Mouse (Mus musculus) NIH3T3 (cell line): ENCODE data around the gene 4930453N24Rik.

ENCODE experiments used
- DNase-seq: peaks from one replicate; pipeline ENCODE4 v3.0.0-alpha.2; 2012; ENCODE audit warnings: low read depth

The 4930453N24Rik gene

GRCm38 (mm10) chr16:64721542-64721941, 49.4 kb downstream of the 4930453N24Rik start:
- DNase-seq, result no peak

- no peak for DNase-seq
Measured at GRCm38 (mm10) chr16:64719096-64719495, 51.9 kb downstream of the 4930453N24Rik start.

GRCm38 (mm10) chr16:64717814-64718213, 53.1 kb downstream of the 4930453N24Rik start:
- no peak for DNase-seq

- peak; percentile 1 for DNase-seq
Measured at GRCm38 (mm10) chr16:64711816-64712215, 59.1 kb downstream of the 4930453N24Rik start.
